Mouse (Mus musculus) limb, embryonic 14.5 days (tissue): Measurements from ENCODE around the gene Fam162b. TPM values are rescaled to one million over a fixed set of nuclear protein-coding genes. Genes with fewer than 3 reads are reported as not detected.
A peak's percentile ranks its signal among the peaks of the same experiment; 100 is the strongest.

Experiments used
- ATAC-seq: fragments of 200-750 bp; cut with Nextera tagmentation; 2 replicates; pipeline ENCODE4 v1.8.0; 2017; ENCODE audit warnings: low read depth, moderate number of reproducible peaks, moderate TSS enrichment; ENCODE audit not compliant: low FRiP score
- DNase-seq: peaks from one replicate; pipeline ENCODE4 v3.0.0-alpha.2; 2015; ENCODE audit warnings: low spot score
- H3K27ac ChIP-seq: fragments of 300-500 bp; sonication (generic); replicated peaks from 2 replicates; pipeline ENCODE4 v1.5.1; 2014; ENCODE audit warnings: low read depth, mild to moderate bottlenecking, low read length, moderate library complexity, mixed read lengths
- H3K27me3 ChIP-seq: fragments of 300-500 bp; sonication (generic); 2 replicates; pipeline ENCODE4 v1.6.1; 2014; ENCODE audit warnings: low read length, mixed read lengths; ENCODE audit not compliant: control insufficient read depth, insufficient read depth
- H3K36me3 ChIP-seq: fragments of 300-500 bp; sonication (generic); 2 replicates; pipeline ENCODE4 v1.6.1; 2014; ENCODE audit warnings: mild to moderate bottlenecking, low read length, moderate library complexity, mixed read lengths; ENCODE audit not compliant: control insufficient read depth, insufficient read depth
- H3K4me1 ChIP-seq: fragments of 300-500 bp; sonication (generic); 2 replicates; pipeline ENCODE4 v1.6.1; 2014; ENCODE audit warnings: antibody characterized with exemption, low read length, mixed read lengths; ENCODE audit not compliant: control insufficient read depth, insufficient read depth
- H3K4me2 ChIP-seq: fragments of 300-500 bp; sonication (generic); replicated peaks from 2 replicates; pipeline ENCODE4 v1.6.1; 2014; ENCODE audit warnings: low read depth, mild to moderate bottlenecking, low read length, moderate library complexity; ENCODE audit not compliant: severe bottlenecking
- H3K4me3 ChIP-seq: fragments of 300-500 bp; sonication (generic); replicated peaks from 2 replicates; pipeline ENCODE4 v1.5.1; 2014; ENCODE audit warnings: low read length
- H3K9ac ChIP-seq: fragments of 300-500 bp; sonication (generic); 2 replicates; pipeline ENCODE4 v1.6.1; 2014; ENCODE audit warnings: mild to moderate bottlenecking, low read depth, low read length, moderate library complexity; ENCODE audit not compliant: severe bottlenecking
- H3K9me3 ChIP-seq: fragments of 300-500 bp; sonication (generic); 2 replicates; pipeline ENCODE4 v1.6.1; 2016; ENCODE audit warnings: low read length; ENCODE audit not compliant: control insufficient read depth
- POLR2A ChIP-seq: fragments of 200-500 bp; IDR thresholded peaks from 2 replicates; pipeline ENCODE4 v1.8.0; 2012; ENCODE audit warnings: inconsistent platforms, mild to moderate bottlenecking, moderate library complexity, borderline replicate concordance; ENCODE audit not compliant: insufficient read depth, insufficient read length; ENCODE audit errors: extremely low read depth
- whole genome bisulfite sequencing: fragments of 180-500 bp; shearing (Covaris S2); extraction: QIAGEN DNeasy Blood & Tissue Kit; methylation state at CpG from one replicate; pipeline ENCODE4 v1.1.7; 2014; 5-methylcytosine and 5-hydroxymethylcytosine counted together
- polyA plus RNA-seq, 2 experiments: library from polyadenylated mRNA; depleted of rRNA in 1 of 2; stranded (reverse) in 1 of 2; unstranded in 1 of 2; fragments of >200 nt; fragmentation: Nextera tagmentation in 1 of 2; extraction: Ambion mirVana in 1 of 2; gene quantifications; 2 replicates each; pipeline versions ENCODE4 v1.2.1 to v1.2.3; 2012 to 2014

The Fam162b gene
- polyA plus RNA-seq, 2 experiments = 1.5 to 2.1 TPM

GRCm38 (mm10) chr10:51595001-51595931, 4.9 kb upstream of the Fam162b start:
- DNase-seq (peak; percentile 69), ATAC-seq (no peak)
- Histone ChIP-seq H3K4me2 (no peak overlapping the region), H3K4me1 (no peaks in the 10 kb centered on the region), H3K4me3 (no peak overlapping the region), H3K9ac (no peak overlapping the region), H3K36me3 (no peaks in the 10 kb centered on the region), H3K27ac (no peak overlapping the region), H3K27me3 (no peaks in the 10 kb centered on the region; the same call in 1 of the 2 replicates), H3K9me3 (no peaks in the 10 kb centered on the region)
- 42% methylated on average over 10 of the region's 10 CpGs for WGBS
- no peak for TF ChIP-seq POLR2A

GRCm38 (mm10) chr10:51591574-51591973, 1.3 kb upstream of the Fam162b start:
- 91% methylated on average over 2 of the region's 2 CpGs for WGBS
- H3K4me3 ChIP-seq = no peak overlapping the region

GRCm38 (mm10) chr10:51584919-51585318, 5.4 kb downstream of the Fam162b start:
- DNase-seq (no peak), ATAC-seq (no peak)
- no peaks in the 10 kb centered on the region for H3K4me1 ChIP-seq
- H3K36me3 ChIP-seq = no peaks in the 10 kb centered on the region
- no peak overlapping the region for H3K4me3 ChIP-seq
- peaks cover 6% of the 10 kb centered on the region; the same call in 1 of the 2 replicates for H3K27me3 ChIP-seq
- no peak overlapping the region for H3K27ac ChIP-seq
- no peak overlapping the region for H3K9ac ChIP-seq
- H3K9me3 ChIP-seq = no peaks in the 10 kb centered on the region
- no peak overlapping the region for H3K4me2 ChIP-seq
- no peak for TF ChIP-seq POLR2A

More at GRCm38 (mm10) chr10:51591574-51591973, 1.3 kb upstream of the Fam162b start:
- no peak for TF ChIP-seq POLR2A
- Histone ChIP-seq H3K27ac (no peak overlapping the region), H3K9me3 (no peaks in the 10 kb centered on the region), H3K27me3 (peaks cover 6% of the 10 kb centered on the region; the same call in 1 of the 2 replicates), H3K4me1 (no peaks in the 10 kb centered on the region), H3K4me2 (no peak overlapping the region), H3K36me3 (no peaks in the 10 kb centered on the region), H3K9ac (no peak overlapping the region)
- ATAC-seq (no peak), DNase-seq (no peak)

GRCm38 (mm10) chr10:51584378-51584777, 5.9 kb downstream of the Fam162b start:
- ATAC-seq (no peak), DNase-seq (no peak)
- Histone ChIP-seq H3K27ac (no peak overlapping the region), H3K36me3 (no peaks in the 10 kb centered on the region), H3K4me3 (no peak overlapping the region), H3K9ac (no peak overlapping the region), H3K4me1 (no peaks in the 10 kb centered on the region), H3K4me2 (no peak overlapping the region), H3K9me3 (no peaks in the 10 kb centered on the region), H3K27me3 (peaks cover under 1% of the 10 kb centered on the region; the same call in 1 of the 2 replicates)
- no peak for TF ChIP-seq POLR2A
- 74% methylated on average over 1 of the region's 1 CpGs for WGBS

DNA sequence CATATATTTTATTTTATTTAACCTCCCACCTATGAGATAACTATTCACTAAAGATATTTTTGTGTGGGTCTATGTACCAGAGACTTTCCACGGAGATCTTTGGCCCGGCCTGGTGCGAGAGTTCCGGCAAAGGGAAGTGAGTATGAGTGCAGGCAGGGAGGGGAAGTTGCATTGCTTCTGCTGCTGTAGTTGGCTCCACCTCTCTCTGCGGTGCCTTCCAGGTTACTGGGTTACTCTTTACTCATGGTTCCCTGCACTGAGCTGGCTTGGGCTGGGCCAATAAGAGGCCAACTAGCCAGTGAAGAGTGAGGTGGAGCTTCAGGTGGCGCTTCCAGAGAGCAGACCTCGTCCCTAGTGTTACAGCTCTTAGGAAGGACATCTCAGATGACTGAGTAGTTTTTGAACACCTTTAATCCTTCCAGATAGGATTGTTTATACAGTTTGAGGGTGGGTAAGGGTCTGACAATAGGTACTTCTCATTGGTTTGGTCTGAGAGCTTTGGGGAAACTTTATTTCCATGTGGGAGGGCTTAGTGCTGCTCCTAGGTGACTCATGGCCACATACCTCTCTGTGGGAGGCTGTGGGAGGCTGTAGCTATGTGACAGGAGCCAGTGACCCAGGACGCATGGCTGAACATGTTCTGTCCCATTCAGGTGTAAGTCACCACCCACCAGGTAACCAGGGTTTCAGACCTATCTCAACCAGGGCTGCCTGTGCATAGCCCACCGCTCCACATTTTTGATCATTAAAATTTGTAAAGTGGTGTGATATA, 18.9 kb downstream of the Fam162b start:
- no peak overlapping the region for H3K9ac ChIP-seq
- WGBS = 69% methylated on average over 9 of the region's 9 CpGs
- ATAC-seq (no peak), DNase-seq (no peak)
- no peaks in the 10 kb centered on the region for H3K4me1 ChIP-seq
- H3K27me3 ChIP-seq = no peaks in the 10 kb centered on the region
- H3K9me3 ChIP-seq = no peaks in the 10 kb centered on the region
- TF ChIP-seq POLR2A = no peak
- H3K4me3 ChIP-seq = no peak overlapping the region
- H3K4me2 ChIP-seq = no peak overlapping the region
- H3K36me3 ChIP-seq = no peaks in the 10 kb centered on the region
- H3K27ac ChIP-seq = no peak overlapping the region
